8 mouse cellular contexts compared by ENCODE assay signal in the genomic region with DNA sequence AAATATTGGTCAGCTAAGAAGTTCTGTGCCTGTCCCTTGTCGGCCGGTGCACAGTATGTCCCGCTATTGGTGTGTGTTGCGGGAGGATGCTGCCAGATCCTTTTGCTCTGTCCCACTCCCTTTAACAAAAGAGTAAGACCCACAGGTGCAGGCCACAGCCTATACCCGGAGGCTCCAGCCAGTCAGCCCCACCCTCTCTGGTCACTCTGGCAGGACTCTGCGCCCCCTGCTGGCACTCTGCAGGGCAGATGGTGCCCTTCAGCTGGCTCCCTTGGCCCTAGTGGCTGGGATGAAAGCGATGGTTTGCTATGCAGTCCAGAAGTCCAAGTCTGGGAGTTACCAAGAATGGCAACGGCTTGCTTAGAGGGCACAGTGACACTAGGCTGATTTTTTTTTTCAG. TPM values are rescaled to one million over a fixed set of nuclear protein-coding genes. Genes with fewer than 3 reads are reported as not detected.
A peak's percentile ranks its signal among the peaks of the same experiment; 100 is the strongest.
DNase-seq lines count a peak whose midpoint lies in the region.

No protein-coding gene starts in this region.

- H3K27ac ChIP-seq in hindbrain, embryonic 10.5 days: no peak overlapping the region

- WGBS in hindbrain, embryonic 10.5 days: 33% methylated on average over 8 of the region's 8 CpGs

- 0 out of 2 replicates have a peak overlapping the region, but pooled peaks have one; percentile 20 for H3K4me3 ChIP-seq in hindbrain, embryonic 10.5 days

- peaks cover 46% of the 10 kb centered on the region for H3K27me3 ChIP-seq in hindbrain, embryonic 10.5 days (ENCODE audit: insufficient read depth, poor library complexity, severe bottlenecking)

- peak; percentile 82 for DNase-seq in Muller cell, postnatal 12 days (ENCODE audit: inconsistent ontology term)
- DNase-seq in cerebellum, adult 8-10 months: peak; percentile 85
- DNase-seq in forelimb bud, embryonic 11.5 days (ENCODE audit: low read depth, low spot score): peak; percentile 59
- DNase-seq in hindbrain, embryonic 10.5 days (ENCODE audit: low spot score): peak; percentile 84
- peak; percentile 72 for DNase-seq in layer of hippocampus, adult 9-11 months
- DNase-seq in lung, postnatal 4 days: peak; percentile 84 to 86
- DNase-seq in retina, postnatal 1 day: peak; percentile 90
- peak; percentile 71 to 77 for DNase-seq in urinary bladder, adult 18-20 months (ENCODE audit: low spot score in 2 of 2)

- H3K4me1 ChIP-seq in hindbrain, embryonic 10.5 days (replicated peaks): peaks cover 24% of the 10 kb centered on the region

- no peaks in the 10 kb centered on the region for H3K36me3 ChIP-seq in hindbrain, embryonic 10.5 days

- H3K9me3 ChIP-seq in hindbrain, embryonic 10.5 days: no peaks in the 10 kb centered on the region

RNA-seq across cellular contexts. Expression of a gene that starts 15.9 kb away (rescaled TPM):
- 0.14 TPM in 1 of 2 replicates, not detected in the other for polyA plus RNA-seq in hindbrain, embryonic 10.5 days (2016; fragmentation: Nextera tagmentation; extraction: Ambion mirVana)

RNA-seq across cellular contexts. Expression of a gene that starts 37.4 kb away (rescaled TPM):
- polyA plus RNA-seq in hindbrain, embryonic 10.5 days (2016; fragmentation: Nextera tagmentation; extraction: Ambion mirVana): 131 and 143 TPM in 2 replicates
